Mouse (Mus musculus) MEL-GATA-1-ER (cell line): ENCODE results near the gene Fmnl1.
A peak's percentile ranks its signal among the peaks of the same experiment; 100 is the strongest.

ENCODE experiments used
- DNase-seq: peaks from one replicate; pipeline ENCODE4 v3.0.0-alpha.2; 2012; ENCODE audit warnings: low read depth; ENCODE audit errors: extremely low read depth

Gene Fmnl1

GRCm38 (mm10) chr11:103160738-103161137, 10.2 kb upstream of the Fmnl1 start:
- DNase-seq, result no peak

GRCm38 (mm10) chr11:103161449-103161848, 9.5 kb upstream of the Fmnl1 start:
- DNase-seq, result no peak

GRCm38 (mm10) chr11:103162132-103162531, 8.8 kb upstream of the Fmnl1 start:
- peak; percentile 60 for DNase-seq

- peak; percentile 77 for DNase-seq
Observed at GRCm38 (mm10) chr11:103164391-103164790, 6.5 kb upstream of the Fmnl1 start.

GRCm38 (mm10) chr11:103168690-103169390, 2.1 kb upstream of the Fmnl1 start:
- DNase-seq, result no peak

- DNase-seq, result no peak
Observed at GRCm38 (mm10) chr11:103169664-103170063, 1.2 kb upstream of the Fmnl1 start.

GRCm38 (mm10) chr11:103170111-103170493, 805 bp upstream of the Fmnl1 start:
- no peak for DNase-seq

GRCm38 (mm10) chr11:103171286-103171620, 346 bp downstream of the Fmnl1 start:
- no peak for DNase-seq

- DNase-seq, result no peak
Observed at GRCm38 (mm10) chr11:103171703-103172391, 940 bp downstream of the Fmnl1 start.

- DNase-seq, result no peak
Observed at GRCm38 (mm10) chr11:103172392-103173040, 1.6 kb downstream of the Fmnl1 start.

GRCm38 (mm10) chr11:103173041-103173770, 2.3 kb downstream of the Fmnl1 start:
- DNase-seq, result no peak

GRCm38 (mm10) chr11:103173771-103174344, 3.0 kb downstream of the Fmnl1 start:
- DNase-seq, result no peak

GRCm38 (mm10) chr11:103174411-103174832, 3.5 kb downstream of the Fmnl1 start:
- DNase-seq, result no peak

GRCm38 (mm10) chr11:103174891-103175391, 4.0 kb downstream of the Fmnl1 start:
- peak; percentile 82 for DNase-seq

- no peak for DNase-seq
Observed at GRCm38 (mm10) chr11:103175688-103176442, 5.0 kb downstream of the Fmnl1 start.

GRCm38 (mm10) chr11:103176510-103176909, 5.6 kb downstream of the Fmnl1 start:
- no peak for DNase-seq

- DNase-seq, result no peak
Observed at GRCm38 (mm10) chr11:103177216-103177615, 6.3 kb downstream of the Fmnl1 start.

GRCm38 (mm10) chr11:103177815-103178485, 7.0 kb downstream of the Fmnl1 start:
- no peak for DNase-seq

- DNase-seq, result no peak
Observed at GRCm38 (mm10) chr11:103178748-103179147, 7.8 kb downstream of the Fmnl1 start.

GRCm38 (mm10) chr11:103180426-103180825, 9.5 kb downstream of the Fmnl1 start:
- no peak for DNase-seq
